Mouse (Mus musculus): ENCODE measurements around the gene Lbr.
"Not testable (repeated sequence)": the region's sequence is repeated elsewhere in the genome, so short reads cannot be mapped to it uniquely, and the experiment has no call there.

Lbr gene

GRCm38 (mm10) chr1:181851521-181852310 is 8.9 kb upstream of the Lbr start:
- DNase-seq: no peak

GRCm38 (mm10) chr1:181850441-181850840 is 7.6 kb upstream of the Lbr start:
- no peak for DNase-seq

- DNase-seq: no peak
Measured at GRCm38 (mm10) chr1:181848210-181848609, 5.4 kb upstream of the Lbr start.

- no peak for DNase-seq
Measured at GRCm38 (mm10) chr1:181847396-181847795, 4.5 kb upstream of the Lbr start.

- DNase-seq: no peak
Measured at GRCm38 (mm10) chr1:181845767-181846166, 2.9 kb upstream of the Lbr start.

- DNase-seq: no peak
Measured at GRCm38 (mm10) chr1:181844874-181845547, 2.2 kb upstream of the Lbr start.

- peak; percentile 90 to 95 for DNase-seq
Measured at GRCm38 (mm10) chr1:181841864-181842672, 778 bp downstream of the Lbr start.

GRCm38 (mm10) chr1:181841396-181841795 is 1.4 kb downstream of the Lbr start:
- peak in 1 of 2 experiments; percentile 32 for DNase-seq

GRCm38 (mm10) chr1:181839746-181840366 is 3.0 kb downstream of the Lbr start:
- no peak for DNase-seq

- no peak for DNase-seq
Measured at GRCm38 (mm10) chr1:181838111-181838510, 4.7 kb downstream of the Lbr start.

- no peak for DNase-seq
Measured at GRCm38 (mm10) chr1:181833143-181833542, 9.7 kb downstream of the Lbr start.

GRCm38 (mm10) chr1:181832720-181833119 is 10.1 kb downstream of the Lbr start:
- no peak for DNase-seq

GRCm38 (mm10) chr1:181828365-181828764 is 14.5 kb downstream of the Lbr start:
- peak; percentile 33 to 68 for DNase-seq

GRCm38 (mm10) chr1:181826716-181827115 is 16.1 kb downstream of the Lbr start:
- DNase-seq: no peak

- no peak for DNase-seq
Measured at GRCm38 (mm10) chr1:181811481-181812223, 31.2 kb downstream of the Lbr start.

GRCm38 (mm10) chr1:181800667-181801066 is 42.2 kb downstream of the Lbr start:
- DNase-seq: no peak

GRCm38 (mm10) chr1:181799911-181800310 is 42.9 kb downstream of the Lbr start:
- DNase-seq: no peak

- no peak for DNase-seq
Measured at GRCm38 (mm10) chr1:181793541-181793940, 49.3 kb downstream of the Lbr start.

GRCm38 (mm10) chr1:181789952-181790351 is 52.9 kb downstream of the Lbr start:
- no peak for DNase-seq

GRCm38 (mm10) chr1:181782600-181782999 is 60.2 kb downstream of the Lbr start:
- DNase-seq: not testable (repeated sequence)

GRCm38 (mm10) chr1:181776541-181776940 is 66.3 kb downstream of the Lbr start:
- DNase-seq: no peak

- DNase-seq: no peak
Measured at GRCm38 (mm10) chr1:181771871-181772270, 71.0 kb downstream of the Lbr start.

Data from spleen, adult 18-20 months (tissue).